Mouse (Mus musculus) hematopoietic stem cell, adult 5-6 weeks (primary cell): ENCODE measurements at regions not wholly inside any gene's neighbourhood (a gene's known extent, or its start where the extent isn't known, plus 50 kb on each side); places are given as distances from the start of the nearest gene placed in this dataset.
"Not testable (repeated sequence)": the region's sequence is repeated elsewhere in the genome, so short reads cannot be mapped to it uniquely, and the experiment has no call there.

ENCODE experiments used
- ATAC-seq, 2 experiments: fragments of 125-278 bp in 1 of 2; replicated peaks in 1 of 2; 2 replicates each; pipeline ENCODE4 v1.8.0; 2016 to 2017; ENCODE audit warnings: inconsistent platforms in 2 of 2, mild to moderate bottlenecking in 2 of 2, moderate number of reproducible peaks in 2 of 2, low read depth in 1 of 2, moderate TSS enrichment in 1 of 2; ENCODE audit not compliant: low FRiP score in 2 of 2, poor library complexity in 2 of 2, severe bottlenecking in 2 of 2, insufficient read depth in 1 of 2, low TSS enrichment in 1 of 2

DNA sequence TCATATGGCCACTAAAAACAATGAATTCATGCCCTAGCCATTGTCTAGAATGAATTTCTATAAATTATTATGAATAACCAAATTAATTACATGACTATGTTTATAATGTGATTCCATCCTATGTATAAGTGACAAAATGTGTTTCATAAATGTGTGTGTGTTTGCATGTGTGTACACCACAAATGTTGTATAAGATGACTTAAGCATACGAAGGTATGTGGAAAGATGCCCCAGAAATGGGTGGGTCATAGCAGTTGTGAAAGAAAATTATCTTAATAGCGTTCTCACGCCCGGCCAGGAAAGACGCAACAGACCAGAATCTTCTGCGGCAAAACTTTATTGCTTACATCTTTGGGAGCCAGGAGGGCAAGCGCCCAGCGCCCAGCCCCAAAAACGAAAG is 61.5 kb upstream of the Fam78b start:
- ATAC-seq = not testable (repeated sequence)

DNA sequence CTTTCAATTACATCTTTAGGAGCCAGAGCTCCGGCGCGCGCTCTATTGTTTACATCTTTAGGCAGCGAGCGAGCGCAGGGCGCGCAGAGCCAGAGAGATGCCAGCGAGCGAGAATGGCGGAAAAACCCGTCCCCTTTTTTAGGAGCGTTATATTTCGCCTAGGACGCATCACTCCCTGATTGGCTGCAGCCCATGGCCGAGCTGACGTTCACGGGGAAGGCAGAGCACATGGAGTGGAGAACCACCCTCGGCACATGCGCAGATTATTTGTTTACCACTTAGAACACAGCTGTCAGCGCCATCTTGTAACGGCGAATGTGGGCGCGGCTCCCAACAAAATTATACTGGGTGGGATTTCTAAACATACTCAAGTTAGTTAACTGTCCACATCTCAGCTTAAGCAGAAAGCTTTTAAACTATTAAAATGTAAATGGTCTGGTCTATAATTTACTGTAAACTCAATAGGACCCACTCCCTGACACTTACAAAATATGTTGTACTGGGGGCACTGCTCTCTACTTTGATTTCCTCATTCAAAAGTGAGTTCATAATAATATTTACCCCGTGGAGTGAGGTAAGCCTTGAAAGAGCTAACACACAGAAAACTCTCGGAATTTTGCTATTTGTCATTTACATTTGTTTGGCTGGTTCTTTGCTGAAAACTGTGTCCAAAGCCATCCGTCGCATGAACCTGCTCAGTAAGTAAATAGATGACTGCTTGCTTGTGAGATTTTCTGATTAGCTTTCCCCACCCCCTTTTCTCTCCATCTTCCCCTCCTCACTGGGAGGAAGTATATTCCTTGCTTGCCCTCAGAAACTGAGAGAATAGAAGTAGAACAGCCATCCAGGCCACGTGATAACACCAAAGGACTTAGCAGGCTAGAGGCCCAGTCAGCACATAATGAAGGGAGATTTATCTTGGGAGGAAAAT is 60.8 kb upstream of the Fam78b start:
- not testable (repeated sequence) for ATAC-seq

- ATAC-seq = no peak
Measured at GRCm38 (mm10) chr1:166942201-166942600, 59.0 kb upstream of the Fam78b start.

DNA sequence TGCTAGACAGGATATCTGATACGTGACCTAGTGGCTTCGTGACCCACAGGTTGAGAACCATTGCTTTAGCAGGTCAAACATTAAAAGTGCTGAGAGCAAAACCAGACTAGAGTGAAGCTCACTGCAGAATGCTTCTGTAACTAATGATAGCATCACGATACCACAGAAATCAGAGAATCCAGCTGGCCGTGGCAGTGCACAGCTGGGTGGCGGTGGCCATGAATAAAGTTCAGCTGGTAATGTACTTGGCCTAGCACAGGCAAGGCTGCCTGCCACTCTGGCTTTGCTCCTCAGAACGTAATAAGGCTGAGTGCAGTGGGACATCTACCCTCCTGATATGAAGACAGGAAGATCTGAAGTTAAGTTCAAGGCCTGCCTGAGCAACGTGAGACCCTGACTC is 56.7 kb upstream of the Fam78b start:
- ATAC-seq = no peak

- ATAC-seq = no peak
Measured at GRCm38 (mm10) chr1:166947844-166948702, 53.1 kb upstream of the Fam78b start.
